Mouse (Mus musculus): ENCODE data around the gene Donson. TPM values are rescaled to one million over a fixed set of nuclear protein-coding genes. Genes with fewer than 3 reads are reported as not detected.
A peak's percentile ranks its signal among the peaks of the same experiment; 100 is the strongest.

Gene Donson
- 44.3 to 63.9 TPM (median 50.9 TPM) in 3 replicates for total RNA-seq (2017)

- peak; percentile 50 for ATAC-seq (replicated peaks; ENCODE audit: insufficient number of reproducible peaks, low FRiP score, low TSS enrichment, poor library complexity, severe bottlenecking)
Measured at GRCm38 (mm10) chr16:91688619-91689334, at the start of gene Donson. TSS of gene Donson (minus strand) at chr16:91688770.

GRCm38 (mm10) chr16:91736046-91736816 is 47.7 kb upstream of the Donson start:
- no peak for ATAC-seq (replicated peaks; ENCODE audit: insufficient number of reproducible peaks, low FRiP score, low TSS enrichment, poor library complexity, severe bottlenecking)

GRCm38 (mm10) chr16:91734771-91735170 is 46.2 kb upstream of the Donson start:
- ATAC-seq (replicated peaks; ENCODE audit: insufficient number of reproducible peaks, low FRiP score, low TSS enrichment, poor library complexity, severe bottlenecking) = no peak

GRCm38 (mm10) chr16:91732816-91733215 is 44.2 kb upstream of the Donson start:
- ATAC-seq (replicated peaks; ENCODE audit: insufficient number of reproducible peaks, low FRiP score, low TSS enrichment, poor library complexity, severe bottlenecking) = no peak

GRCm38 (mm10) chr16:91730446-91730845 is 41.9 kb upstream of the Donson start:
- ATAC-seq (replicated peaks; ENCODE audit: insufficient number of reproducible peaks, low FRiP score, low TSS enrichment, poor library complexity, severe bottlenecking) = no peak

GRCm38 (mm10) chr16:91729821-91730441 is 41.4 kb upstream of the Donson start:
- no peak for ATAC-seq (replicated peaks; ENCODE audit: insufficient number of reproducible peaks, low FRiP score, low TSS enrichment, poor library complexity, severe bottlenecking)

- ATAC-seq (replicated peaks; ENCODE audit: insufficient number of reproducible peaks, low FRiP score, low TSS enrichment, poor library complexity, severe bottlenecking) = peak; percentile 74
Measured at GRCm38 (mm10) chr16:91729066-91729482, 40.5 kb upstream of the Donson start, which contains the start of gene Itsn1. TSS of gene Itsn1 (plus strand) at chr16:91729281.

GRCm38 (mm10) chr16:91728123-91729065 is 39.8 kb upstream of the Donson start, which contains the start of gene Cryzl1:
TSS of gene Cryzl1 (minus strand) at chr16:91728975.
- ATAC-seq (replicated peaks; ENCODE audit: insufficient number of reproducible peaks, low FRiP score, low TSS enrichment, poor library complexity, severe bottlenecking) = peak; percentile 92

- ATAC-seq (replicated peaks; ENCODE audit: insufficient number of reproducible peaks, low FRiP score, low TSS enrichment, poor library complexity, severe bottlenecking) = peak; percentile 33
Measured at GRCm38 (mm10) chr16:91727433-91727832, 38.9 kb upstream of the Donson start.

GRCm38 (mm10) chr16:91724247-91724646 is 35.7 kb upstream of the Donson start:
- no peak for ATAC-seq (replicated peaks; ENCODE audit: insufficient number of reproducible peaks, low FRiP score, low TSS enrichment, poor library complexity, severe bottlenecking)

- ATAC-seq (replicated peaks; ENCODE audit: insufficient number of reproducible peaks, low FRiP score, low TSS enrichment, poor library complexity, severe bottlenecking) = no peak
Measured at GRCm38 (mm10) chr16:91717399-91717798, 28.8 kb upstream of the Donson start.

GRCm38 (mm10) chr16:91716927-91717349 is 28.4 kb upstream of the Donson start:
- no peak for ATAC-seq (replicated peaks; ENCODE audit: insufficient number of reproducible peaks, low FRiP score, low TSS enrichment, poor library complexity, severe bottlenecking)

- ATAC-seq (replicated peaks; ENCODE audit: insufficient number of reproducible peaks, low FRiP score, low TSS enrichment, poor library complexity, severe bottlenecking) = no peak
Measured at GRCm38 (mm10) chr16:91710241-91710640, 21.7 kb upstream of the Donson start.

GRCm38 (mm10) chr16:91704603-91705340 is 16.2 kb upstream of the Donson start:
- ATAC-seq (replicated peaks; ENCODE audit: insufficient number of reproducible peaks, low FRiP score, low TSS enrichment, poor library complexity, severe bottlenecking) = no peak

GRCm38 (mm10) chr16:91702771-91703188 is 14.2 kb upstream of the Donson start:
- no peak for ATAC-seq (replicated peaks; ENCODE audit: insufficient number of reproducible peaks, low FRiP score, low TSS enrichment, poor library complexity, severe bottlenecking)

GRCm38 (mm10) chr16:91701908-91702307 is 13.3 kb upstream of the Donson start:
- no peak for ATAC-seq (replicated peaks; ENCODE audit: insufficient number of reproducible peaks, low FRiP score, low TSS enrichment, poor library complexity, severe bottlenecking)

GRCm38 (mm10) chr16:91698995-91699394 is 10.4 kb upstream of the Donson start:
- ATAC-seq (replicated peaks; ENCODE audit: insufficient number of reproducible peaks, low FRiP score, low TSS enrichment, poor library complexity, severe bottlenecking) = no peak
